Mouse (Mus musculus) lung, postnatal 0 days (tissue): ENCODE results near the gene Iqce. TPM values are rescaled to one million over a fixed set of nuclear protein-coding genes. Genes with fewer than 3 reads are reported as not detected.

ENCODE experiments used
- ATAC-seq: fragments of 200-750 bp; cut with Nextera tagmentation; 2 replicates; pipeline ENCODE4 v1.8.0; 2017; ENCODE audit warnings: moderate library complexity
- DNase-seq: peaks from one replicate; pipeline ENCODE4 v3.0.0-alpha.2; 2016; ENCODE audit warnings: low spot score
- H3K27ac ChIP-seq: fragments of 300-500 bp; sonication (generic); 2 replicates; pipeline ENCODE4 v1.5.1; 2014; ENCODE audit warnings: antibody characterized with exemption, mild to moderate bottlenecking, low read length, mixed read lengths
- H3K27me3 ChIP-seq: fragments of 300-500 bp; sonication (generic); replicated peaks from 2 replicates; pipeline ENCODE4 v1.6.1; 2014; ENCODE audit warnings: low read length, mixed read lengths; ENCODE audit not compliant: insufficient read depth
- H3K36me3 ChIP-seq: fragments of 300-500 bp; sonication (generic); 2 replicates; pipeline ENCODE4 v1.6.1; 2014; ENCODE audit warnings: low read length, mixed read lengths; ENCODE audit not compliant: insufficient read depth
- H3K4me1 ChIP-seq: fragments of 300-500 bp; sonication (generic); 2 replicates; pipeline ENCODE4 v1.6.1; 2014; ENCODE audit warnings: antibody characterized with exemption, low read depth, low read length, mixed read lengths; ENCODE audit not compliant: insufficient read depth
- H3K4me2 ChIP-seq: fragments of 300-500 bp; sonication (generic); replicated peaks from 2 replicates; pipeline ENCODE4 v1.6.1; 2014; ENCODE audit warnings: low read depth, mild to moderate bottlenecking, low read length, moderate library complexity, mixed read lengths
- H3K4me3 ChIP-seq: fragments of 300-500 bp; sonication (generic); 2 replicates; pipeline ENCODE4 v1.5.1; 2014; ENCODE audit warnings: low read depth, low read length
- H3K9ac ChIP-seq: fragments of 300-500 bp; sonication (generic); replicated peaks from 2 replicates; pipeline ENCODE4 v1.6.1; 2014; ENCODE audit warnings: low read depth, mild to moderate bottlenecking
- H3K9me3 ChIP-seq: fragments of 300-500 bp; sonication (generic); 2 replicates; pipeline ENCODE4 v1.6.1; 2016; ENCODE audit warnings: low read length, mixed read lengths
- CTCF ChIP-seq: IDR thresholded peaks from 2 replicates; pipeline ENCODE4 v1.5.1; 2016; ENCODE audit warnings: antibody characterized with exemption, mild to moderate bottlenecking
- EP300 ChIP-seq: IDR thresholded peaks from 2 replicates; pipeline ENCODE4 v1.6.1; 2016; ENCODE audit warnings: antibody characterized with exemption, mild to moderate bottlenecking, control low read depth
- WGBS: fragments of 180-500 bp; shearing (Covaris S2); extraction: QIAGEN DNeasy Blood & Tissue Kit; methylation state at CpG from one replicate; pipeline ENCODE4 v1.1.7; 2014; 5-methylcytosine and 5-hydroxymethylcytosine counted together
- polyA plus RNA-seq: library from polyadenylated mRNA; unstranded; fragments of >200 nt; fragmentation: Nextera tagmentation; extraction: Ambion mirVana; gene quantifications from 2 replicates; pipeline ENCODE4 v1.2.1, GENCODE M21; 2015

Iqce gene
- polyA plus RNA-seq, 1 experiment from 2014 or later, result 11.0 TPM

DNA sequence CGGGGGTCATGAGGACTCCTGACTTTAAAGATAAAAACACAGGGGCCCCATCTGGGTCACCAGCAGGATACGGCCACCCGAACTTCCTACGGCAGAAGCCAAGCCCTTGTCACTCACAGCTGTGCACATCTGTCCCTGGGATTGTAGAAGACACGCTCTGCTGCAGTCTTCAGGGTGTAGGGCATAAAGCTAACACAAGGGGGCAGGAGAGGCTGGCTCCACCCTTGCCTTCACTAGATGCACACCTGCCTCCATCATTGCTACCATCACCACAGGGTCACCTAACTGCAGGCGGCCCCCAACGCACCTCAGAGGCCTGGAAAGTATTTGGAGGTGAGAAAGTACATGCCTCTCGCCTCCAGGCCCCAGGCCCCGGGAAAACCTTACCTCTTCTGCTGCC lies 73.2 kb downstream of the Iqce start:
- Histone ChIP-seq H3K4me2 (no peak overlapping the region), H3K4me3 (no peak overlapping the region), H3K9ac (no peak overlapping the region), H3K9me3 (no peaks in the 10 kb centered on the region), H3K4me1 (no peaks in the 10 kb centered on the region), H3K27me3 (no peaks in the 10 kb centered on the region), H3K36me3 (peaks cover 33% of the 10 kb centered on the region), H3K27ac (no peak overlapping the region)
- peak; percentile 71 for TF ChIP-seq CTCF
- no peak for TF ChIP-seq EP300
- DNase-seq (no peak), ATAC-seq (no peak)
- 93% methylated on average over 9 of the region's 9 CpGs for WGBS

DNA sequence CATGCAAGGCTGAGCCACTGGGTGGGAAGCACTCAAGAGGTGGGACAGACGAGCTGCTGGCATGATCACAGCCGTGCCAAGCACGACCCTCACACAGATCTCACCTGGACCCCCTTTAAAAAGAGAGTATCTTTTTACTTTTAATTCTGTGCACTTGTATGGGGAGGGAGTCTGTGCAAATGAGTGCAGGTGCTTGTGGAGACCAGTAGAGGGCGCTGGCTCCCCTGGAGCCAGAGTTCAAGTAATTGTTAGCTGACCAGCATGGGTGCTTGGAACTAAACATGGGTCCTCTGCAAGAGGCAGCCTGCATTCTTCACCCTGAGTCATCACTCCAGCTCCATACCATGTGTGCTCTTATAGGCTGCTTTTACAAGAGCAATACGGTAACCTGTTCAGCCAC lies 74.6 kb downstream of the Iqce start:
- no peak overlapping the region for H3K9ac ChIP-seq
- ATAC-seq, result no peak
- WGBS, result 92% methylated on average over 5 of the region's 5 CpGs
- TF ChIP-seq CTCF (peak; percentile 25; the same call in 1 of the 2 replicates), EP300 (no peak)
- no peak overlapping the region for H3K4me3 ChIP-seq
- H3K4me1 ChIP-seq, result no peaks in the 10 kb centered on the region
- no peak overlapping the region for H3K4me2 ChIP-seq
- H3K27ac ChIP-seq, result no peak overlapping the region
- no peak for DNase-seq
- H3K36me3 ChIP-seq, result peaks cover 33% of the 10 kb centered on the region
- H3K9me3 ChIP-seq, result no peaks in the 10 kb centered on the region
- H3K27me3 ChIP-seq, result no peaks in the 10 kb centered on the region

DNA sequence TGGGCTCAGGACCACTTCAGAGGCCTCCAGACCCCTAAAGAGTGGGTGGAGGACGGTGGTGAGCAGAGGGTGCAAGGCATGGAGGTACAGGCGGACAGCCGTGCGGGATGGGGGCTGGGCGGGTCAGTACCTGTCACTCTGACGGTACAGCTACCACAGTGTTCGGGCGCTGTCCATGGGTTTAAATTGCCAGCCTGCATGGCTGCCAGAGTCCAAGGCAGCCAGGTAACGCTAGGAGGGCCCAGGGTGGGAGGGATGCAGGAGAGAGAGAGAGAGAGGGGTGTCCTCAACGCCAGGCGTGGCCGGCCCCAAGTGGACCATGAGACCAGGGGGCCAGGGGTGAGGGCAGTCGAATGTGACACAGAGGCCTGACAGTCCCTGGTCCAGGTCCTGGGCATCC lies 77.2 kb downstream of the Iqce start:
- H3K4me2 ChIP-seq, result no peak overlapping the region
- ATAC-seq (no peak), DNase-seq (no peak)
- 94% methylated on average over 12 of the region's 13 CpGs for WGBS
- H3K27ac ChIP-seq, result no peak overlapping the region
- H3K27me3 ChIP-seq, result no peaks in the 10 kb centered on the region
- no peak overlapping the region for H3K4me3 ChIP-seq
- peaks cover 33% of the 10 kb centered on the region for H3K36me3 ChIP-seq
- no peak overlapping the region for H3K9ac ChIP-seq
- H3K4me1 ChIP-seq, result no peaks in the 10 kb centered on the region
- no peaks in the 10 kb centered on the region for H3K9me3 ChIP-seq
- TF ChIP-seq CTCF (no peak), EP300 (no peak)

DNA sequence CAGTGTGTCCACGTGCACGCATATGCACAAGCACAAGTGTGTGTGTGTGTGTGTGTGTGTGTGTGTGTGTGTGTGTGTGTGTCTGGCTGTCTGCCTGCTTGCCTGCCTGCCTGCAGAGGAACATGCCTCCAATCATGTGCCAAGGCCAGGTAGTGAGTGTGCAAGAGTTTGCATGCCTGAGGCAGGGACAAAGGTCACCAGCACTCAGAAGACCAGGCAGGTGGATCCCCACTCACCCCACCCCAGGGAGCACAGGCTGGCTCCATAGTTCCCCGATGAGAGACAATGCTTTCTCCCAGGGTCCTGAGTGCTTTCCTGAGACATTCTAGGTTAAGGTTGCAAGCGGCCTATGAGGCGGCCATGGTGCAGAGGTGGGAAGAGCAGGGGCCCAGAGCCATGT lies 77.9 kb downstream of the Iqce start:
- ATAC-seq (no peak), DNase-seq (no peak)
- no peaks in the 10 kb centered on the region for H3K9me3 ChIP-seq
- WGBS, result 82% methylated on average over 5 of the region's 5 CpGs
- H3K27me3 ChIP-seq, result no peaks in the 10 kb centered on the region
- no peak for TF ChIP-seq CTCF
- TF ChIP-seq EP300, result no peak
- H3K4me2 ChIP-seq, result no peak overlapping the region
- H3K27ac ChIP-seq, result no peak overlapping the region
- no peak overlapping the region for H3K9ac ChIP-seq
- H3K4me1 ChIP-seq, result no peaks in the 10 kb centered on the region
- no peak overlapping the region for H3K4me3 ChIP-seq
- H3K36me3 ChIP-seq, result peaks cover 33% of the 10 kb centered on the region

DNA sequence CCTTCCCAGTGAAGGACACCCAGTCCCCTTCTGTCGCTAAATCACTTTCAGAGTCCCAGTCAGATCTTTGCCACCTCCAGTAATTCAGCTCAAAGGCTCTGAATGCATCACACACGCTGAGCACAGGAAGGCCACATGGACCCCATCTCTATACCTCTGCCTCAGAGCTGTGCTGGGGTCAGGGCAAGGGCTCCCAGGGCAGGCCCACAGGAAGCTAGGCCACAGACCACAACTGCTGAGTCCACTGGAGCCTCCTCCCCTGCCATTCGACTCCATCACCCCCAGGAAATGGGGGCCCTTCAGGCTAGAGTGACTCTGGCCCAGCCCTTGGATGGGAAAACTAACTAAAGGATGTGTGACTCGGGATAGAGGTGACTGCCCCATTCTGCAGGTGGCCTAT lies 78.4 kb downstream of the Iqce start:
- H3K9ac ChIP-seq, result no peak overlapping the region
- H3K4me2 ChIP-seq, result no peak overlapping the region
- H3K4me1 ChIP-seq, result no peaks in the 10 kb centered on the region
- DNase-seq (no peak), ATAC-seq (no peak)
- no peaks in the 10 kb centered on the region for H3K27me3 ChIP-seq
- TF ChIP-seq CTCF (no peak), EP300 (no peak)
- no peaks in the 10 kb centered on the region for H3K9me3 ChIP-seq
- peaks cover 30% of the 10 kb centered on the region for H3K36me3 ChIP-seq
- whole genome bisulfite sequencing, result 75% methylated on average over 4 of the region's 4 CpGs
- H3K4me3 ChIP-seq, result no peak overlapping the region
- no peak overlapping the region for H3K27ac ChIP-seq

DNA sequence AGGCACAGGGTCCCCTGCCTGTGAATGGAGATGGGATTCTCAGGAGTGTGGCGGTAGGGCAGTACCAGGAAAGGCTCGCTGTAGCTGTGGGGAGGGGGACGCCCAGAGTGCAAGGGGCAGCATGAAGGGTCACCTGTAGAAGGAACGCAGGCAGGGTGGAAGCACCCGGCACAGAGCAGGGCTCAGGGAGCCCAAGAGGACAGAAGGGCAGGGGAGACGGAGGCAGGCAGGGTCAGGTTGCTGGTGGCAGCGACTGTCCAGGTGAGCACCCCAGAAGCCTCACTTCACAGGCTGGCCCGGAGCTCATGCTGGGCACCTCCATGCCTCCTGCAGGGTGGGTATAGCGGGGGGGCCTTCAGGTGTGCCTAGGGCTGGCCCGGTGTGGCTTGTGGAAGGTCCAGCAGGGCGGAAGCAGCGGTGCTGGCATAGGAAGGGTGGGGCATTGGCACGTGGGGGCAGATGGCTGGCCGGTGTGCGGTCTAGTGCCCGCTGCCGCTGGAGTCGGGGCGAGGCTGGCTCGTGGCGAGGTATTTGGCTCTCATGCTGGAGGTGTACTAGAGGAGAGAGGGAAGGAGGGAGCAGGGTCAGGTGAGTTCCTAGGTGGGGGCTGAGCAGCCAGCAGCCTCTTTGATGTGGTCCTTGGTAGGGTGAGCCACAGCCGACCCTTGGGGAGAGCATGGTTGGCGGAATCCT lies 79.1 kb downstream of the Iqce start:
- no peak overlapping the region for H3K9ac ChIP-seq
- H3K4me2 ChIP-seq, result no peak overlapping the region
- no peaks in the 10 kb centered on the region for H3K9me3 ChIP-seq
- H3K36me3 ChIP-seq, result peaks cover 25% of the 10 kb centered on the region
- no peak for DNase-seq
- 91% methylated on average over 23 of the region's 23 CpGs for WGBS
- H3K27me3 ChIP-seq, result no peaks in the 10 kb centered on the region
- no peaks in the 10 kb centered on the region for H3K4me1 ChIP-seq
- ATAC-seq, result no peak
- no peak for TF ChIP-seq CTCF
- no peak for TF ChIP-seq EP300
- H3K4me3 ChIP-seq, result no peak overlapping the region
- H3K27ac ChIP-seq, result no peak overlapping the region

DNA sequence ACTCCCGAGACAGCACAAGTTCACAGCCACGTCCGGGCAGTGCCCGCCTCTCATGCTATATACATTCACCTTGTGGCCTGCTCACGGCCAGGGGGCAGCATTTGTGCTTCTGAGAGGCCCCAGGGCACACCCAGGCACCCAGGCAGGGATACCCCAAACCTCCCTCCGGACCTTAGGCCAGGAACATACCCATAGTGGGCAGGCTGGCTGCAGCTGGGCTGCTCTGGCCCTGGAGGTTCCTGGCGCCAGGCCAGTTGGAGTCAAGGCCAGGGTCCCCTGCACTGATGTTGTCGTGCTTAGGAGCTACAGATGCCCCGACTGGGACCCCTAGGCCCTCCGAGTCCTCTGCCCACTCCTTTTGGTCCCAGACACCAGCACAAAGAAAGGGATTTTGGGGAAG lies 80.7 kb downstream of the Iqce start:
- Histone ChIP-seq H3K4me3 (no peak overlapping the region), H3K27me3 (no peaks in the 10 kb centered on the region), H3K4me2 (no peak overlapping the region), H3K4me1 (no peaks in the 10 kb centered on the region), H3K9me3 (no peaks in the 10 kb centered on the region), H3K27ac (no peak overlapping the region), H3K9ac (no peak overlapping the region), H3K36me3 (peaks cover 10% of the 10 kb centered on the region; the same call in 1 of the 2 replicates)
- 61% methylated on average over 10 of the region's 10 CpGs for WGBS
- no peak for ATAC-seq
- peak; percentile 24 for TF ChIP-seq CTCF
- TF ChIP-seq EP300, result no peak
- DNase-seq, result no peak
